Mouse (Mus musculus) forebrain, embryonic 11.5 days (tissue): ENCODE measurements around the gene Dhdds. TPM values are rescaled to one million over a fixed set of nuclear protein-coding genes. Genes with fewer than 3 reads are reported as not detected.

Source experiments
- ATAC-seq: fragments of 200-750 bp; cut with Nextera tagmentation; replicated peaks from 2 replicates; pipeline ENCODE4 v1.8.0; 2017; ENCODE audit warnings: moderate TSS enrichment; ENCODE audit not compliant: low FRiP score
- DNase-seq: peaks from one replicate; pipeline ENCODE4 v3.0.0-alpha.2; 2017; ENCODE audit warnings: low spot score
- H3K27ac ChIP-seq: fragments of 300-500 bp; sonication (generic); 2 replicates; pipeline ENCODE4 v1.5.1; 2014; ENCODE audit warnings: low read depth, low read length
- H3K27me3 ChIP-seq: fragments of 300-500 bp; sonication (generic); 2 replicates; pipeline ENCODE4 v1.6.1; 2014; ENCODE audit warnings: mild to moderate bottlenecking, low read length, mixed read lengths; ENCODE audit not compliant: control insufficient read depth, insufficient read depth
- H3K36me3 ChIP-seq: fragments of 300-500 bp; sonication (generic); 2 replicates; pipeline ENCODE4 v1.6.1; 2014; ENCODE audit warnings: mild to moderate bottlenecking, low read length, moderate library complexity, mixed read lengths; ENCODE audit not compliant: control insufficient read depth, insufficient read depth
- H3K4me1 ChIP-seq: fragments of 300-500 bp; sonication (generic); replicated peaks from 2 replicates; pipeline ENCODE4 v1.6.1; 2014; ENCODE audit warnings: low read length, mixed read lengths; ENCODE audit not compliant: control insufficient read depth, insufficient read depth
- H3K4me2 ChIP-seq: fragments of 300-500 bp; sonication (generic); 2 replicates; pipeline ENCODE4 v1.6.1; 2014; ENCODE audit warnings: low read depth, mild to moderate bottlenecking, low read length, moderate library complexity, mixed read lengths; ENCODE audit not compliant: severe bottlenecking
- H3K4me3 ChIP-seq: fragments of 300-500 bp; sonication (generic); 2 replicates; pipeline ENCODE4 v1.5.1; 2014; ENCODE audit warnings: low read depth, low read length
- H3K9ac ChIP-seq: fragments of 300-500 bp; sonication (generic); 2 replicates; pipeline ENCODE4 v1.6.1; 2014; ENCODE audit warnings: low read length
- H3K9me3 ChIP-seq: fragments of 300-500 bp; sonication (generic); 2 replicates; pipeline ENCODE4 v1.6.1; 2016; ENCODE audit warnings: low read length, mixed read lengths; ENCODE audit not compliant: control insufficient read depth
- WGBS: fragments of 180-500 bp; shearing (Covaris S2); extraction: QIAGEN DNeasy Blood & Tissue Kit; methylation state at CpG from one replicate; pipeline ENCODE4 v1.1.7; 2014; 5-methylcytosine and 5-hydroxymethylcytosine counted together
- polyA plus RNA-seq: library from polyadenylated mRNA; unstranded; fragments of >200 nt; fragmentation: Nextera tagmentation; extraction: Ambion mirVana; gene quantifications from 2 replicates; pipeline ENCODE4 v1.2.1, GENCODE M21; 2014

The Dhdds gene
- polyA plus RNA-seq, 1 experiment from 2014 or later: 46.5 TPM

- no peaks in the 10 kb centered on the region for H3K9me3 ChIP-seq
- no peaks in the 10 kb centered on the region for H3K36me3 ChIP-seq
- peak; percentile 40 for ATAC-seq
- 0% methylated on average over 7 of the region's 10 CpGs for WGBS
- H3K27me3 ChIP-seq: no peaks in the 10 kb centered on the region
- DNase-seq: peak; percentile 81
- H3K4me2 ChIP-seq: peak overlapping the region; percentile 68
- H3K4me1 ChIP-seq: peaks cover 35% of the 10 kb centered on the region
- peak overlapping the region; percentile 52 for H3K9ac ChIP-seq
- peak overlapping the region; percentile 48 for H3K4me3 ChIP-seq
- peak overlapping the region; percentile 87 for H3K27ac ChIP-seq
Observed at GRCm38 (mm10) chr4:134019210-134019609, 18.5 kb upstream of the Dhdds start.

- 1% methylated on average over 9 of the region's 9 CpGs for WGBS
Observed at GRCm38 (mm10) chr4:134018779-134019145, 18.0 kb upstream of the Dhdds start, which contains the start of gene Lin28a. Gene Lin28a, minus strand, starts transcription at chr4:134018841.

DNA sequence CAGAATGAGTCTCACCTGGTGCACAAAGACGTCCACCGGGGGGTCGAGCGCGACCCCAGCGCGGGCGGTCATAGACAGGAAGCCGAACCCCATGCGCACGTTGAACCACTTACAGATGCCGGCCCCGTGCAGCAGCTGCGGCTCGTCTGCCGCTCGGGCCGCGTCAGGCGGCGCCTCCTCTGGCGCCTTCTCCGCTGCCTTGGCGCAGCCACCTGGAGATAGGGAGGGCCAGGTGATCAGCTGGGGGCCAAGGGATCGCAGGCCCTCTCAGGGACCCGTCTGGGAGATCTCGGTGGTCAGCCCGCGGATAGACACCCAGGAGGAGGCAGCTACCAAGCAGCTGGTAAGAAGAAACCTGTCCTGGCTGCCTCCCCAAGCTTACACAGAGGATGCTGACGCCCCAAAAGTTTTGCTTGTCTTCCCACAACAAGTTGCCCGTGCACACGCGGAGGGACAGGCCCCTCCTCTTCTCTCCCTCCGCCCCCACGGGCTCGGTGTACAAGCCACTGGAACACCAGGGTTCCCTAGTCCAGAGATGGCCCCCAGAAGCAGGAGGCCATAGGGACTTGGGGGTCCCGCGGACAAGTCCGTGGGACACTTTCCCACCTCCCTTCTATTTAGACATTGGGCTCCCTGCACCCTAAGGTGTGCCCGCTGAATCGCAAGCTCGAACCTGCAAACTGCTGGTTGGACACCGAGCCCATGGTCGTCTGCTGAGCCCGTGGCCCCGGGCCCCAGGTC is 17.5 kb upstream of the Dhdds start:
- under 1% methylated on average over 46 of the region's 46 CpGs for WGBS
- ATAC-seq: no peak; the same call in 1 of the 2 replicates
- peak overlapping the region; percentile 86 for H3K27ac ChIP-seq

More at GRCm38 (mm10) chr4:134018779-134019145, 18.0 kb upstream of the Dhdds start, which contains the start of gene Lin28a:
- Histone ChIP-seq H3K27me3 (no peaks in the 10 kb centered on the region), H3K9ac (peak within 1 kb of the TSS; percentile 63), H3K4me3 (peak within 1 kb of the TSS; percentile 48), H3K36me3 (no peaks in the 10 kb centered on the region), H3K27ac (peak within 1 kb of the TSS; percentile 87), H3K4me1 (peaks cover 35% of the 10 kb centered on the region), H3K9me3 (no peaks in the 10 kb centered on the region), H3K4me2 (peak within 1 kb of the TSS; percentile 68)
- ATAC-seq: peak; percentile 45; the same call in 1 of the 2 replicates
- DNase-seq: peak; percentile 81

GRCm38 (mm10) chr4:134017201-134017865 is 16.6 kb upstream of the Dhdds start:
- DNase-seq (peak; percentile 74), ATAC-seq (no peak)
- no peaks in the 10 kb centered on the region for H3K36me3 ChIP-seq
- H3K27ac ChIP-seq: peak overlapping the region; percentile 86
- H3K9ac ChIP-seq: peak overlapping the region; percentile 63
- H3K4me2 ChIP-seq: peak overlapping the region; percentile 68
- under 1% methylated on average over 21 of the region's 21 CpGs for WGBS
- peak overlapping the region; percentile 48 for H3K4me3 ChIP-seq
- no peaks in the 10 kb centered on the region for H3K9me3 ChIP-seq
- no peaks in the 10 kb centered on the region for H3K27me3 ChIP-seq
- peaks cover 41% of the 10 kb centered on the region for H3K4me1 ChIP-seq

More for the DNA sequence above, 17.5 kb upstream of the Dhdds start:
- DNase-seq: peak; percentile 73
- Histone ChIP-seq H3K9me3 (no peaks in the 10 kb centered on the region), H3K4me3 (peak overlapping the region; percentile 48), H3K9ac (peak overlapping the region; percentile 63), H3K4me1 (peaks cover 36% of the 10 kb centered on the region), H3K36me3 (no peaks in the 10 kb centered on the region), H3K27me3 (no peaks in the 10 kb centered on the region), H3K4me2 (peak overlapping the region; percentile 68)

GRCm38 (mm10) chr4:134016767-134017166 is 16.0 kb upstream of the Dhdds start:
- ATAC-seq (no peak), DNase-seq (peak; percentile 71)
- Histone ChIP-seq H3K9ac (peak overlapping the region; percentile 63), H3K27ac (peak overlapping the region; percentile 86), H3K4me3 (peak overlapping the region; percentile 48), H3K9me3 (no peaks in the 10 kb centered on the region), H3K36me3 (no peaks in the 10 kb centered on the region), H3K4me2 (peak overlapping the region; percentile 68), H3K27me3 (no peaks in the 10 kb centered on the region), H3K4me1 (peaks cover 47% of the 10 kb centered on the region)
- 2% methylated on average over 8 of the region's 8 CpGs for WGBS

- peak overlapping the region; percentile 48 for H3K4me3 ChIP-seq
- no peaks in the 10 kb centered on the region for H3K36me3 ChIP-seq
- H3K27ac ChIP-seq: peak overlapping the region; percentile 86
- peaks cover 52% of the 10 kb centered on the region for H3K4me1 ChIP-seq
- H3K9ac ChIP-seq: peak overlapping the region; percentile 9; the same call in 1 of the 2 replicates
- no peaks in the 10 kb centered on the region for H3K9me3 ChIP-seq
- DNase-seq (no peak), ATAC-seq (no peak)
- peak overlapping the region; percentile 68; the same call in 1 of the 2 replicates for H3K4me2 ChIP-seq
- no peaks in the 10 kb centered on the region for H3K27me3 ChIP-seq
- 2% methylated on average over 7 of the region's 7 CpGs for WGBS
Observed at GRCm38 (mm10) chr4:134016208-134016607, 15.5 kb upstream of the Dhdds start.

DNA sequence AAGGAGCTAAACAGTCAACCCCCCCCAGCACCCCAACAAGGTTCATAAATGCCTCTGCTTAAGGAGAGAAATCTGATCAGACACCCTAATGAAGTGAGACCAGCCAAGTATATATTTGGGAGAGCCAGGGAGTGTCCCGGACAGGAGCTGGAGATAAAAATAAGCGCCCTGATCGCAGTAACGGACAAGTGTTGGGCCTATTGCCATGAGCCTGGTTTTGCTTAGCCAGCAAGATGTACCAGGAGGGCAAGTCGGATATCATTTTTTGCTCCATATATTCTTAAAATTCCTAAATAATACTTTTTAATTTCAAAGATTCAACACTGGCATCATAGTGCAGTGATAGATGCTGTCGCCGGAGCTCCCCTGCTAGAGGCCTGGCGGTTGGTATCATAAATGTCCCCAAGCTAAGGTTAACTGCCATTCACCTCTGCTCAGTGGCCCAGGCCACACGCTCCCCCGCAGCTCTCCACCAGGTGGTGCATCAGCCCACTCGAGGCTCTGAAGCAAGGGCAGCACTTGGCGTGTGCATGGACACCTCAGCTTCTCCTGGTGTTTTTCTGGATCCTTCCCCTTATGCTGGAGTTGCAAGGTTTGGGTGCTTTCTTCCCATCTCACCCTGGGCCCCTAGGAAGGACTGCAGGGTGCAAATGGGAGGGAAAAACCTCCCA is 12.3 kb upstream of the Dhdds start:
- ATAC-seq (no peak), DNase-seq (peak; percentile 73)
- Histone ChIP-seq H3K27ac (no peak overlapping the region), H3K9ac (no peak overlapping the region), H3K27me3 (no peaks in the 10 kb centered on the region), H3K4me3 (no peak overlapping the region), H3K36me3 (no peaks in the 10 kb centered on the region), H3K9me3 (no peaks in the 10 kb centered on the region), H3K4me1 (peaks cover 38% of the 10 kb centered on the region), H3K4me2 (no peak overlapping the region)
- 41% methylated on average over 12 of the region's 12 CpGs for WGBS
